Mouse (Mus musculus) heart, postnatal 14 days (tissue): ENCODE data around the gene Dek. TPM values are rescaled to one million over a fixed set of nuclear protein-coding genes. Genes with fewer than 3 reads are reported as not detected.

Experiments
- DNase-seq, 2 experiments: peaks; one replicate each; pipeline ENCODE4 v3.0.0; 2021 to 2022
- intact Hi-C: fragments of 180-260 bp; cut with DNase I; formaldehyde crosslinking; loops from one replicate; pipeline ENCODE4 v1.15.1; 2025
- total RNA-seq, 2 experiments: library from RNA; stranded (reverse); gene quantifications; 2 replicates each; pipeline ENCODE4 v1.2.3; 2021

The Dek gene
- total RNA-seq, 2 experiments from 2014 or later = 38.3 to 41.2 TPM

DNA sequence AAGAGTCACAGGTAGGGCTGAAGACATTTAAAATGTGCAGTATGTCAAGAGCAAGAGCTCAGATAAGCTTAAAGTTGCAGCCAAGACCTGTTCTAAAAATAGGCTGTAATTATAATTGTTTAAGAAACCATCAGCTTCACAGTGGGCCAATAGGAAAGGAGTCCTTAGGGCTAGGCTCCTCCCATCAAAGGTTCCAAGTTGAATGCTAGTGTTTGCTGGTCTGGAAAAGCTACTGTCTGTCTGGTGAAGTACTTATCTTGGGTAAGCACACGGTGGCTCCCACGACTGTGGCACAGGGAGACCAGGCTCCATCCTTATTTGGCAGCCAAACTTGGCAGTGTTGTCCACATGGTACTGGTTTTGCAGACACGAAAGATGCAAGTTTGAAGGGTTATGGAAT, 6.9 kb upstream of the Dek start:
- intact Hi-C loops = no loop called here

DNA sequence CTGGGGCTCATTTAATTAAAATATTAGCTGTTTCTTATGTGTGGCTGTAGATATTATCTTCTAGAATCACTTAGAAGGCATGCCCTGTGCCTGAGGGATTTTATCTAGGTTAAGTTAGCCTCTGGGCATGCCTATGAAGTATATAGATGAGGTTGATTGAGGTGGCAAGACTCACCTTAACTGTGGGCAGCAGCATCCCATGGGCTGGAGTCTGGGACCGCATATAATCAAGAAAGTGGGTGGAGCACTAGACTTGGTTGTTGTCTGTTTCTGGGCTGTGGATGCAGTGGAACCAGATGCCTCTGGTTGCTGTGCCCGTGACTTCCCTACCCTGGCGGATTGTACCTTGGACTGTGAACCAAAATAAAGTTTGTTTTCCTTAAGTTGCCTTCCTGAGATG, 6.1 kb upstream of the Dek start:
- intact Hi-C loops = no loop called here
- no peak for DNase-seq

More for the DNA sequence above, 6.9 kb upstream of the Dek start:
- no peak for DNase-seq

DNA sequence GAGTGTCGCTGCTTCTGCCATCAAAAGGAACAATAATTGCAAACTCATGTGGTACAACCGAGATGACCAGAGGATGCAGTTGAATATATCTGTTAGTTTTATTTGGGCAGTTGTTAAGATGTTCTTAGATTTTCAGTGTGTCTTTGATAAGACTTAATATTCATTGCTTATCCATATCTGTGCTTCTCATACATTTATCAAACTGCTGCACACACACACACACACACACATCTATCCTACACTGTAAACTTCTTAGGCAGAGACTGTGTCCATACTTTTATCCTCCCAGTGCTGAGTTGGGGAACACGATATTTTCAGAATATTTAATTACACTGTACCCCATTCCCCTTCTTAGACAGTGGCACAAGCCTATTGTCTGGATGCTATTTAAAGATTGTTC, 5.2 kb upstream of the Dek start:
- intact Hi-C loops = no loop called here
- DNase-seq = no peak

DNA sequence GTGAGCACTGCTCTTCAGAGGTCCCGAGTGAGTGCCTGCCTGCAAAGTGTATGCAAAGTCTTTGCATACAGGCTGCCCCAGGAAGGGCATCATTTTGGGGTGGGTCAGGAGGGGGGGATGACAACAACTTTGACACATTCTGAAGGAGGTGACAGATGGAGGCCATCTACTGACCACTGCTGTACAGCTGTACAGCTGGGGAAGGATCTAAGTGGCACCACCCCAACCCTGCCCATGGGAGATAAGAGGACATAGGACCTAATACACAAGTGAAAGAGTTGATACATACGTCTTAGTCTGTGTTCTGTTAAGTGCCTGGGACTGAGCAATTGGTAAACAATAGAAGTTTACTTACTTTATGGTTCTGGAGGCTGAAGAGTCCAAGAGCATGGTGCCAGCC, 3.2 kb upstream of the Dek start:
- intact Hi-C loops = no loop called here
- no peak for DNase-seq

DNA sequence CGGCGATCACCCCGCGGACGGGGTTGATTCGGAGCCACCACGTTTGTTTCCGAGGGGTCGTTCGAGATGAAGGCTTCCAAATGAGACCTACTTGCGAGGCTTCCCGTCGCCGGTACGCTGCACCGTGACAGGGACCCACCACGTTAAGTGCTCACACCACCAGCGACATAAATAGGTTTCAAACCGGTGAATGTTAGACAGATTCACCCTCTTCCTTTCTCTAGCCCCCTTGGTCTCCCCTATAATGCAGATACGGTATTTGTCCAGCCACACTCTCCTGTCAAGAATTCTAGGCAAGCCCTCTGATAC, 533 bp upstream of the Dek start:
- DNase-seq = no peak
- intact Hi-C loops = no loop called here

DNA sequence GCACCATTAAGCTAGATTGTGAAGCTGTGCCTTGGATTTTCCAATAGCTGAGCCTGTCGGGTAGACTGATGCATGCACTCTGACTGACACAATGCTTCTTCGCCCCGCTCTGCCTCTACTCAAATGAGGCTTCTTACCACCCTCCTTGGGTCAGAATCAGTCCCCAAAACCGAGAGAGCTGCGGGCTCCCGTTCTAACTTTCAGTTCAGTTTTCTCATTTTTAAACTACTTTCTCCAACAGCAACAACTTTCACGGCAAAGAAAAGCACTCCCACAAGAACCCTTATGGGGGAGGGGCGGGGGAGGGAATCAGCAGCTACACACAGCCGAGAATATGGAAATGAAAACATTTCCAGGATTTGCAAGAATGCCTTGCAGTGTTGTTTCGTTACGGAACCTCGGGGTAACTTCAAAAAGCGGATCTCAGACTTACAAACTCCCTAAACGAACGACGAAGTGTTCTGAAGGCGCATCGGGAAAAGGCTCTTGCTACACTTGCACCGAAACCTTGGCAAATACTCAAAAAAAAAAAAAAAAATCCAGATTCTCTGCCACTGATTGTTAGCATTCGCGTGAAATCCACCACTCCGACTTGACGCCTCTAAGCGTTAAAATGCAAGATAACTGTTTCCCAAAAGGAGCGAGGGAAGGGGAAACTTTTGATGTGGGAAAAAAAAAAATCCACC, 1.0 kb downstream of the Dek start:
- intact Hi-C loops = no loop called here
- DNase-seq = peak; percentile 9 to 27

DNA sequence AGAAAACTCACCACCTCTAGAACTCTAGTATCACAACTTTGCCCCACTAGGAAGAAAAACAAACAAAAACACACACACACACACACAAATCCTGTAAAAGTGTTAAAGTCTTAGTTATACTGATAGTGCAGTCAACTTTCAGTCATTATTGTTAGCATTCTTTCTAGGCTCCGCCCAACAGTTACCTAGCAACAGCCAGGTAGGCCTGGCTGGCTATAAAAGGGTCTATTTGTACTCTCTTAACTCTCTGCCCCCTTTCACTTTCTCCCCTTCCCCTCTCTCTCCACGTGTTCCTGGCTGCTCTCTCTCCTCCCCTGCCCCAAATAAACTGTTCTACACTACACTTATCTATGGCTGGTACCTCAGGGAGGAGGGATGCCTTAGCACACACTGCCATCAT, 1.9 kb downstream of the Dek start:
- intact Hi-C loops = no loop called here
- no peak for DNase-seq

DNA sequence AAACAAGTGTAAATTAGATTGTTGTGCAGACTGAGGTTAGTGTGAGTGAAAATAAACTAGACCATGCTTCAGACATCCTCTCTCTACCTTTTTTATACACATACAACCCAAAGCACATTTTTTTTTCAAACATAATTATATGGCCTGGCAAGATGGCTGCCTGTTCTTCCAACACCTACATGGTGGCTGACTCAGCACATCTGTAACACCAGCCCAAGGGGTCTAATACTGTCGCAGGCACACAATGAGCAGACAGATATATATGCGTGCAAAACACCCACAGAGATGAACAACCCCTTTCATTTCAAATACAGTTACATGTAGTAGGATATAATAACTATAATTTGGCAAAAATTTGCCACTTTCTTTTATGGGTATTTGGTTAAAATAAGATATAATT, 5.4 kb downstream of the Dek start:
- DNase-seq = no peak

DNA sequence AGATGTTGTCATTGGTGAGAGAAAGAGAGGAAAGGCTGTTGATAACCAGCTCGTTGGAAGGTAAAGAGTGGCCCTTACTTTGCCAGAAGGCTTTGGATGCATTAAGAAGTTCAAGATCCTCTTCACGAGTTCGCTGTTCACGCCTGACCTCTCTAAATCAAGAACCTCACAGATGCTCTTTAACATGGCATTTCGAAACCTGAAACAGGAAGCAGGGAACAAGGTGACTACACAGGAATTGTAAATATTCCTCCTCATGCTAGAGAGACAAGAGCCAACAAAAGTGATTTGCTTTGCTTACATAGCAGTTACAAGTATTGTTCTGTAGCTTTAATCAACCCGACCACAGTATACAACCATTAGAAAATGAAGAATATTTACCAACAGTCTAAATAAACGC, 6.7 kb downstream of the Dek start:
- intact Hi-C loops = no loop called here
- DNase-seq = no peak

More for the DNA sequence above, 5.4 kb downstream of the Dek start:
- intact Hi-C loops = no loop called here

DNA sequence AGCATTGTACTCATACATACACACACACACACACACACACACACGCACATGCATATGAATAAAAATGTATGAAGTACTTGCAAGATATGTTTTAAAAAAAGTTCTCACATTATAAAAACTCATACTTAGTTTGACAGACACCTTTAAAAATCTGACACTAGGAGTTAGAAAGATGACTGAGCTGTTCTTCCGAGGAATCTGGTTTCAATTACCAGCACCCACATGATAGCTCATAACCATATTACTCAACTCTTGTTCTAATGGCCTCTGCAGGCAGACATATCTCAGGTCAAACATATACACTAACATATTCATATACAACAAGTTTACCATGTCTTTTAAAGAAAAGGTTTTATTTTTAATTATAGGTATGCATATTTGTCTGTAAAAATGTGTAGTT, 9.4 kb downstream of the Dek start:
- intact Hi-C loops = no loop called here
- no peak for DNase-seq

DNA sequence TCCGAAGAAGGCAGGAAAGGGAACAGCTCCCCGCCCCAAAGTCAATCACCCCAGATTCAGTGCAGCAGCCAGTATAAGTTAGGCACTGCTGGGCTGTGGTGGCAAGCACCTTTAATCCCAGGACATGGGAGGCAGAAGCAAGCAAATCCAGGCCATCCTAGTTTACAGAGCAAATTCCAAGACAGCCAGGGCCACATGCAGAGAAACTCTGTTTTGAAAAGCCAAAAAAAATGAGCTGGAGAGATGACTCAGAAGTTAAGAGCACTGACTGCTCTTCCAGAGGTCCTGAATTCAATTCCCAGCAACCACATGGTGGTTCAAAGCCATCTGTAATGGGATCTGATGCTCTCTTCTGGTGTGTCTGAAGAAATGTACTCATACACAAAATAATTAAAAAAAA, 12.2 kb downstream of the Dek start:
- DNase-seq = no peak
- intact Hi-C loops = no loop called here

DNA sequence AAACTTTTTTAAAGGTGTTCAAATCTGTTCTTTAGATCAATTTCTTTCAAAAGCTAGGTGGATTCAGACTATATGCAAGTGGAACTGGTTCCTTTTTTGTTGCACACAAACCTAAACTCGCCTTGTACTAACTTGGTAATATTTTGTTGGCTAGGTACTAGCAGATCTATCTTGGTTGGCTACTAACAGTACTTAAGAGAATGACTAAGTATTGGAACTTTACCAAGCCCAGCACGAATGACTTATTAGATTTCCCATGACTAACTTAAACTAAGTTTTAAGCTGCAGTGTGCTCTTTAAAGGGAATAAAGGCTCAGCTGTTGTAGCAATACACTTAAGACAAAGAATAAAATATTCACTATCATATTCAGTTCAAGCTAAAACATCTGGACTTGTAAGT, 16.7 kb downstream of the Dek start:
- intact Hi-C loops = no loop called here
- DNase-seq = no peak

DNA sequence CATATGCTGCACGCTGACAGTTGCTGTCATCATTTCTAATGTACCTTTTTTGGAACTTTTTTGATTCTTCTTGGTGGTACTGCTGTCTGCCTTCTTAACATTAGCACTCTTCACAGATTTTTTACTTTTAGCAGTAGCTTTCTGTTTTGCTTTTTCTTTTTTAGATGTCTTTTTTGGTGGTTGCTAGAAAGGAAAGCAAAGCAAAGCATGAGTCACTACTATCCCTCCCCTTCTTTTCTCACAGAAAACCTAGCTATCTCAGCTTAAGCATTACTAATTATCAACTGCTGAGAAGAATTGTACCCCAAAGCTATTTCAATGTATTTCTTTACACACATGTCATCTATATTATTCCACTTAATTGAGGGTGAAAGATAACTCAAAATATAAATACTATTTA, 17.6 kb downstream of the Dek start:
- intact Hi-C loops = no loop called here
- no peak for DNase-seq

DNA sequence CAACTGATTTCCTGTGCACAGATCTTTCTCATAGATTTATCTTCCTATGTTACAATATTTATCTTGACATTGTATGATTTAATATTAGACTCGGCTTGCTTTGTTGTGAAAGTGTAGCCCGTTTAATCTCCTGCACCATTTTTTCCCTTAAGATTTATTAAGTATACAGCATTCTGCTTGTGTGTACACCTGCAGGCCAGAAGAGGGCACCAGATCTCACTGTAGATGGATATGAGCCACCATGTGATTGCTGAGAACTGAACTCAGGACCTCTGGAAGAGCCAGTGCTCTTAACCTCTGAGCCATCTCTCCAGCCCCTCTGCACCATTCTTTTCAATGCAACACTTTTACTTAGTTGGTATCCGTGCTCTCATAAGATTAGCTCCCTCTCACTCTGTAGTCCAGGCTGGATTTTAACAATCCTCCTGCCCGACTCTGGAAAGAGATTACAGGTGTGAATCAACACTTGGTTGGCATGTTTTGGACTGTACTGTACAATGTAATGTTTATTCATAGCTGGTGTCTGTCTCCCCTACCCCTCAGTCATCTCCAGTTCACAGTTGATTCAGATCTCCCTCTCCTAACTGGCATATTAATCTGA, 25.0 kb downstream of the Dek start:
- no peak for DNase-seq
- intact Hi-C loops = no loop called here

DNA sequence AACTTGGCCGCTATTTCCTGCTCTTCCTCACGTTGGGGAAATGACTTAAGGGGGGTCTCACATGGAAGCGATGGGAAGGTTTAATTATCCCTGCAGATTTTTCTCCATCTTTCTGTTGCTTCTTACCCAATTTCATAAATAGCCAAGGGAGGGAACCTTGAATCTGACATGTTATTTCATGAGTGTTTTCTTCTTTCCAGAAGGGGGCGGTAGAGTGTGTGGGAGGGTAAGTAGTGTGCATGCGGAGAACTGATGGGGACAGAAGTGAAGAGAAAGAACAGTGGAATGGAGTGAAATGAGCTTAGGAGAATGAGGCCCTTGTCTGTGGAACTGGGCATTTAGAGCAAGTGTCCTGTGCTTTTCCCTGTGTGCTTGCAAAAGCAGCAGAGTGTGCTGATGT, 27.2 kb downstream of the Dek start:
- no peak for DNase-seq
- intact Hi-C loops = no loop called here

DNA sequence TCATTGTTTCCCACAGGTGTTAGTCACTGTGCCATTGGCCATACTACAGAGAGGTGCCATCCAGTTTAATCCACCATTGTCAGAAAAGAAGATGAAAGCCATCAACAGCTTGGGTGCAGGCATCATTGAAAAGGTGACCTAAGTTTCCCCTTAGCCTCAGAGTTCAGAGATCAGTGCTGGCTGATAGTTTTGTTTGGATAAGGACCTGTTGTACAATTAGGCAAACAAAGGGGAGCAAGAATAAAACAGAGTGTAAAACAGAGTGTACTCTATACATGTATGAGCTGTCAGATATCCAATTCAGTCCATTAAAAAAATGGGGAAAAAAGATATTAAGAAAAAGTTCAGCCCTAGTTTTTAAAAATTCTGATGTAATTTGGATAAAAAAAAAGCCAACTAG, 28.6 kb downstream of the Dek start:
- intact Hi-C loops = no loop called here

DNA sequence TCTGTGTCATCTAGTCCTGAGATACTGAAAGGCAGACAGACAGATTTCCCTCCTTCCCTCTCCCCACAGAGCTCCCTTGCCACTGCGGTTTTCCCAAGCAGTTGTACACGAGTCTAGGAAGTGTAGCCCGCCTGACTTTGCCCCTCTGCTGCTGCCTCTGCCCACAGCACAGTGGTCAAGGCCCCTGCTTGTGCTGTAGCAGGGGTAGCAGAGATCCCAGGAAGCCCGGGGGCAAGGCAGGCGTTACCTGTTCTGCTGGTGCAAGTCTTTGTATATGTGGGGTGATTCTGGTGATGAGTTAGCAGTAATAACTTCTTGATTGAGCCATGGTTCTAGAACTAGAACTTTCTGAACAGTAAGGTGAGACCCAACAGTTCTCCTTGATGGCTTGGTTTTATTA, 29.8 kb downstream of the Dek start:
- intact Hi-C loops = no loop called here

More for the DNA sequence above, 28.6 kb downstream of the Dek start:
- no peak for DNase-seq

DNA sequence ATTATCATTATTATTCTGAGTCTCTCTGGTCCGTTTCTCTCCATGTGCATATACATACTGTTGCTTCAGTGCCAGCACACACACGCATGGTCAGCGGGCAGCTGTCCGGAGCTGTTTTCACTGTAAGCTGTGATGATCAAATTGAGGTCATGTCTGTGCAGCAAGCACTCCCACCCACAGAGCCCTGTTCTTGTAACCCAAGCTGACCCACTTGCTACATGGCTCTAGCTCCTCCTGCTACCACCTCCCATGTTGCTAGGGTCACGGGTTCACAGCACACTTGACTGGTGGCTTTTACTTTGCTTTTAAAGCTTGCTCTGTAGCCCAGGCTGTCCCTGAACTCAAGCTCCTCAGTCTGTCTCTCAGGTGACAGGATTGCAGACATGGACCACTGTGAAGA, 33.5 kb downstream of the Dek start:
- DNase-seq = no peak
- intact Hi-C loops = no loop called here

More for the DNA sequence above, 29.8 kb downstream of the Dek start:
- no peak for DNase-seq

DNA sequence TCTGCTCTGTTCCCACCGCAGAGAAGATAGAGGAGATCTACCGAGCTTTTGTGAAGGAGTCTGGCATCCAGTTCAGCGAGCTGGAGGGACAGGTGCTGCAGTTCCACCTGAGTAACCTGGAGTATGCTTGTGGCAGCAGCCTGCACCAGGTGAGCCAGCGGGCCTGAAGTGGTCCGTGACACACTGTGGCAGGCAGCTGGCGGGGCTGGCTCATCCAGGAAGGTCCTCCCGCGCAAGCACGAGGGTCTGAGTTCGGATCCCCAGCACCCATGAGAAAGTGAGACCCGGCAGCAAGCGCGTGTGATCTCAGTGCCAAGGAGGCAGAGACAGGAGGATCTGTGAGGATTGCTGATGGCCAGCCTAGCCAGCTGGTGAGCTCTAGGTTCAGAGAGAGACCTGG, 34.1 kb downstream of the Dek start:
- DNase-seq = no peak
- intact Hi-C loops = no loop called here

DNA sequence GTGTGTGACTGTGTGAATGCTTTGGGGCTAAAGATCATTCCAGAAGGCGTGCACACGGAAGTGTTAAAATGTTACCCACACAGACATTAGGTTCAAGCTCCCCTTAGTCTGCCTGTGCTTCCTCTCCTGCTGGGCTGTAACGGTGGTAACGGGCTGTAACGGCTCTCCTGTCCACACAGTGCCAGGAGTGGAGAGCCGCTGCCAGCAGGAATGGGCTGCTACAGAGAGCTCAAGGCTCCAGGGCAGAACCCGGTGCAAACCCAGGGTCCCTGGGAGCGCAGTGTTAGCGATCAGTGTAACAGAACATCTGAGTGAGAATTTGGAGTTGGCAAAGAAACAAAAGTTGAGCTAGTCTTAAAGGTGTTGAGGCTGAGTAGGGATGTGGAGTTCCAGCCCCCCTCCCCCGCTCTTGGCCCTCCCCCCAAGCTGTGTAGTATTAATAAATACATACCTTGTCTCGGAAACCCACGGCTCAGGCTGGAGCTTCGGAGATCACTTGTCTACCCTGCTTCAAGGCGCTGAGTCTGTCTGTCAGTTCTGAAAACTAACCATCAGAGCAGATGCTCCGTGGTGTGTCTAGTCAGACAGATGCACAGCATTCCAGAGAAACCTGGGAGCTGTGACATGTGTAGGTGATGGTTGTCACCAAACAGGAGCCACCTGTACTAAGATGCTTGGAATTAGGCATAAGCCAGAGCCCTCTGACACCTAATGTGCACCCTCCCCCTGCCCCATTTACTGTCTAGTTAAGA, 35.5 kb downstream of the Dek start:
- no peak for DNase-seq
- intact Hi-C loops = no loop called here

DNA sequence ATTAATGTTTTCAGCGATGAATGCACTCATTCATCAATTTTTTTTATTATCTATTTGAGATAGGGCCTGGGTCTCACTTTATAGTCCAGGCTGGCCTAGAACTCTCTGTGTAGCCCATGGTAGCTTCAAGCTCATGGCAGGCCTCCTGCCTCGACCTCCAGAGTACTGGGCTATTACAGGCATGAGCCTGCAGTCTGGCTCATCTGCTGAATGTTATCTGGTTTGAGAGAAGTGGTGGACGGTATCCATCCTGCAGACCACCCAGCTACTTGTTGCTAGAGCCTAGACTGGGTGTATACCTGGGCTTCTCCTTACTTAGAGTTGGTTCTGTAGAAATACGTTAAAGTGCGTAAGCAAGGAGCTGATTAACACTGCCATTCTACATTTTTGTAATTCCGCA, 39.0 kb downstream of the Dek start:
- no peak for DNase-seq
- intact Hi-C loops = no loop called here

DNA sequence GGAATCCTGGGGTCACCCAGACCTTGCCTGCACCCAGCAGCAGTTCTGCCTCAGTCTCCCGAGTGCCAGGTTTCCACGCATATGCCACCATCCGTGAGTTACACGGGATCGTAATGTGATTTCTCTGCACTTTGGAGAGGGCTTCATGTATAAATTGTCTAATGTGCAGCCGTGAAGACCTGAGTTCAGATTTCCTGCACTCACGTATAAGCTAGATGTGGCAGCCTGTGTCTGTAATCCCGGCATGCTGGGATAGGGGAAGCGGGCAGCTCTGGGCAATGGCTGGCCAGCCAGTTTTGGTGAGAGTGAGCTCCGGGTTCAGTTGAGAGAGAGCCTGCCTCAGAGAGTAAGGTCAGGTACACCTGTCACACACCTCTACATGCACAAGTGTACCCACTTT, 39.5 kb downstream of the Dek start:
- DNase-seq = no peak
- intact Hi-C loops = no loop called here
